Mouse (Mus musculus) gastrocnemius, adult 8-10 months (tissue): ENCODE data around the gene Cd34. TPM values are rescaled to one million over a fixed set of nuclear protein-coding genes. Genes with fewer than 3 reads are reported as not detected.

Experiments
- total RNA-seq, 4 experiments: library from RNA; stranded (reverse); gene quantifications; 2 replicates each; pipeline ENCODE4 v1.2.4; 2022

Cd34 gene
- total RNA-seq, 4 experiments from 2014 or later = 25.2 to 34.4 (median 30.6) TPM

Other genes starting within 250 kb of the Cd34 start
- gene Cd46, start 153.4 kb downstream of the Cd34 start, total RNA-seq = 1 to 10 TPM in 2 of 4 experiments, under 1 TPM in 2; 0.76 to 1.3 (median 0.96) TPM
- 10 to 100 TPM; 27.6 to 33.5 (median 31.3) TPM for gene Cr1l, start 192.8 kb downstream of the Cd34 start, total RNA-seq
- gene Cr2, start 237.9 kb downstream of the Cd34 start, total RNA-seq = not detected